Mouse (Mus musculus): ENCODE measurements around the gene Nme8. TPM values are rescaled to one million over a fixed set of nuclear protein-coding genes. Genes with fewer than 3 reads are reported as not detected.
A peak's percentile ranks its signal among the peaks of the same experiment; 100 is the strongest.

The Nme8 gene
- polyA plus RNA-seq, 1 experiment: not detected

GRCm38 (mm10) chr13:19640203-19640851 lies 57.3 kb downstream of the Nme8 start:
- DNase-seq (ENCODE audit: low spot score): no peak

DNA sequence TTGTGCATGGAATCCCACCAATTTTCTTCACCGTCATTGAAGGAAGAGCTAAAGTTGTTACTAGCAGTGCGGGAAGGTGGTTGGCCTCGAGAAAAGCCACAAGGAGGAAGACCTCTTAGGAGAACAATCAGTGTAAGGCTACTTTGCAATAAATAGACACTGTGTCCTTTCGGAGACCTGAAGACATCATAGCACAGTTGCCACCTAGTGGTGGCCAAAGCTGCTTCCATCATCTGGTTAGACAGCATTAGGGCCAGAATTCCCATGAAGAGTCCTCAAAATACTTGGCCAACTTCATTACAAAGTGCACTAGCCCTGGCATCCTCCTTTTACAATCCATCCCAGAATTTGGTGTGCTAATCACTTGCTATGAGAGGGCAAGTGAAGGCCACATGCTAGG lies 61.5 kb downstream of the Nme8 start:
- DNase-seq (ENCODE audit: low spot score): no peak

DNA sequence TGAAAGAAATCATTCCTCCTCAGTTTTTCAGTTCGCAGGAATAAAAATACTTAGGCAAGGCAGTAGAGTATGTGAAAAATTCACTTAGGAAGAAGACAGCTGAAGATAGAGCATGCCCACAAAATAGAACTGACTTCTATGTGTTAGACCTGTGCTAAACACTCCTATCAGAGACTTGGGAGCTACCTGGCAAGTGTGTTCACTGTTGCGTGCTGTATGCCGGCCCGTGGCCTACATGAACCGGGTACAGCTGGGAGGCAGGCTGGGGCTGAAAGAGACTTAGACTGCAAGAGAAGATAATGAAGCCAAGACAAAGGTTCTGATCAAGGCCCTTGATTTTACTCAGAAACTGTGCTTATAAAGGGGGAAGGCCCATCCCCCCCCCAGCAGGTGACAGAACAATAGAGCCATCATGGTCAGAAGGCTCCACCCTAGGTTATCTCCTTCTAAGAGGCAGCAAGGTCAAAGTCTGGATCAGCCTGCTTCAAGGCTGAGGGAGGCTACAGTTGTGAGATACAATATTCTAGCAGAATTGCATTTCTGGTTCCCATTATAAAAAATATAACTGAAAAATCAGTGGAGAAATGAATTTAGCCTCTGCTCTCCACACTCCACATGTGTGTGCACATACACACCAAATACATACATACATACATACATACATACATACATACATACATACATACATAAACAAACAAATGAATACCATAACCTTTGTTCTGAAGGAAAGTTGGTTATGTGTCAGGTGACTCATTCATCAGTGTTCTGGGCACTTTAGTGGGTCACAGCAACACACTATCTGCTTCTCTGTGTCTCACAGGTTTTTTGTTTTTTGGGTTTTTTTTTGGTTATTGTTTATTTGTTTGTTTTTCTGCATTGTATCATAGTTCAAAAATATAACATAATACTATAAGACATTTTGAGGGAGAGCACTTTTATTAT lies 66.6 kb downstream of the Nme8 start:
- DNase-seq (ENCODE audit: low spot score): no peak

DNA sequence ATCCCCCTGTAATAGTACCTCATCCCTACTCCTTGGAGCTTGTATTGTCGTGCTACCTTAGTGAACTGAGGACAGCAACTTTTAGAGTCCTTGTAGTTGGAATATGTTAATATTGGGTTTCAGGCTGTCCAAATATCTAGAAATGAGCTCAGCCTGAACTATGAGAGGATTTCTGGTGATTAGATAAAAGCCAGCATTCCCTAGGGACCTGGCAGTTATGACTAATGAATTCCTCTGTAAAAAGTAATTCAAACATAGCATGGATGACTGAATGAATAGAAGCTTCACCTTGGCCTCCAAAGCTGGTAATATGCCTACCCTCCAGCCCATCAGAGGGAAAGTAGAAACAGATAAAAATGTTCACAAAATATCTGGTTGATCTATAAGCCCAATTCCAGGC lies 71.1 kb downstream of the Nme8 start:
- no peak for DNase-seq (ENCODE audit: low spot score)

DNA sequence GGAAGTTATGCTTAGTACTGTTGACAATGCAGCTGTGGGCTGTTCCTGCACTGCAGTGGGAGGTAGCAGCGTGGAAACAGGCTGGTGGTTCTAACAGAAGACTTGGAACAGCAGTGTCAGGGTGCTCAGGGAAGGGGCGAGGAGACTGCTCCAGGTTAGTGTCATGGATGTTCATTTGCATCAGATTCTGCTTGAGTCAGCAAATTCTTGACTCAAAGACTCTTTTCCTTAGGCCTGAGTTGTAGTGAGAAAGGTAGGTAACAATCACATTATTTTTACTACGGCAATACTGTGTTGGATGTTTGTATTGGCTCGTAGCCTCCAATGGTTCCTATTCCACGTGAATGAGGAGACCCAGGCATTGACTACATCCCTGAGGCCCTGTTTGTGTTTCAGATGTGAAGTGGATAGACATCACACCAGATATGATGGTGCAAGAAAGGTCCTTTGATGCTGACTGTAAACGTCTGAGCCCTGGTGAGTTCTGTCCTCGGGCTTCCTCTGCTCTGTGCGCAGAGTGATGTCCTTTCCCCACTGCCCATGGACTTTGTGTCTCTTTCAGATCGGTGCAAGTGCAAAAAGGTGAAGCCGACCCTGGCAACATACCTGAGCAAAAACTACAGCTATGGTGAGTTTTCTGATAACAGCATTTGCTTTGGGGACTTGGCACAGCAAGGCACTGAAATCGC lies 72.8 kb downstream of the Nme8 start:
- no peak for DNase-seq (ENCODE audit: low spot score)

DNA sequence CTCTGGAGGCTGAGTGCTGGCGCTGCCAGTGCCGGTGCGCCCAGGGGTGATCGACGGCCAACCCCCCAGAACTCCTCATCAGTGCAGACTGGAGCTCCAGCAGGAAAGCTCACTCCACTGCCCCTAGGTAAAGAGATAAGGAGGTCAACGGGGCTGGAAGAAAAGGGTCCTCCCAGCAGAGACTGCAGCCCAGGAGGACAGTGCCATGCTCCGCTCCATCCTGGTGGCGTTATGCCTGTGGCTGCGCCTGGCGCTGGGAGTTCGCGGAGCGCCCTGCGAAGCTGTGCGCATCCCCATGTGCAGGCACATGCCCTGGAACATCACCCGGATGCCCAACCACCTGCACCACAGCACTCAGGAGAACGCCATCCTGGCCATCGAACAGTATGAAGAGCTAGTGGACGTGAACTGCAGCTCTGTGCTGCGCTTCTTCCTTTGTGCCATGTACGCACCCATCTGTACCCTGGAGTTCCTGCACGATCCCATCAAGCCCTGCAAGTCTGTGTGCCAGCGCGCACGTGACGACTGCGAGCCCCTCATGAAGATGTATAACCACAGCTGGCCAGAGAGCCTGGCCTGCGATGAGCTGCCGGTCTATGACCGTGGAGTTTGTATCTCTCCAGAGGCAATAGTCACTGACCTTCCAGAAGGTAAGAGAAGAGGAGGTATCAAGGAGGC lies 74.2 kb downstream of the Nme8 start:
- no peak for DNase-seq (ENCODE audit: low spot score)

GRCm38 (mm10) chr13:19622573-19623227 lies 74.9 kb downstream of the Nme8 start, which contains the start of gene Sfrp4:
Gene Sfrp4, plus strand, starts transcription at chr13:19623104.
- no peak for DNase-seq (ENCODE audit: low spot score)

DNA sequence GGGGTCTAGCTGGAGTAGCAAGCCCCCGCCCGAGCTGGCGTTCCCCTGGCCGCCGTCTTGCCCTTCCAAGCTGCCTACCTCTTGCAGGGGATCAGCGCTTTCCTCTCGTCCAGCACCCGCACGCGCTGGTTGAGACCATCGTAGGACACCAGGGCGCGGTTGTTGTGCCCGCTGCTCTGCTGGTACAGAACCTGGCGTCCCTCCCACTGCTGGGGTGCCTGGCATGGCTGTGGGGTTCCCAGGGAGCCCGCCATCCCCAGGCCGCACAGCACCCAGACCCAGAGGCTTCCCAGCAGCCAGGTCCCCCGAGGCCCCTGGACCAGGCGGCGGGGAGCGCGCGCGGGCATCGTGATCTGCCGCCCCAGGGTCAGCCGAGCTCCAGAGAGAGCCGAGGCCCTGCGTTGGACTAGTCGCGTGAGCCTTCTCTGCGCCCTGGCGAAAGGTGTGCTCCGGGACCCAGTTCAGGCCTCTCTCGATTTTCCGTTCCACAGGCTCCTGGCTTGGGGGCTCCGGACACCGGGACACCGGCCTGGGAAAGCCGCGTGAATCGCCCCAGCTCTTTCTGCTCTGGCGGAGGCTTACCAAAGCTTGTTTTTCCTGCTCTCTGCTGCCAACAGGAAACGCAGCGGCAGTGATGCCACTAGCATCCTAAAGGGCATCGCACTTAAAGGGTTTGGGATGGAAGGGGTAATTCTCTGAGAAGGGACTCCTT lies 78.2 kb downstream of the Nme8 start, which contains the start of gene Epdr1:
Gene Epdr1 (minus strand): TSS at position 712 of the 712 bp plus-strand sequence.
- peak; percentile 33 for DNase-seq (ENCODE audit: low spot score)

DNA sequence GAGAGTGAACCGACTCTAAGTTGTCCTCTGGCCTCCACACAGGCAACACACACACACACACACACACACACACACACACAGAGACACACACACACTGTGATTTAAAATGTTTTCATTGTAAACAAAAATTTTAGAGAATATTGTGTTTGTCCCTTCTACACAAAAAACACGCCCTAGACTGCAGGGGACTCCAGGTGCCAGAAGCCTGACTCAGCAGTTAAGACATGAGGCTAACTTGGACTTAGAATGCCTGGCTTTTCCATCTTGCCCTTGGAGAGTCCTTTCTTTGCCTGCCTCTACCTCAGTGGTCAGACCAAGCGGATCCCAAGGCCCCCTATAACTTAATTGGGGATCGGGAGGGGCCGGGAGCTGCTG lies 78.8 kb downstream of the Nme8 start:
- DNase-seq (ENCODE audit: low spot score): no peak

GRCm38 (mm10) chr13:19618081-19618480 lies 79.5 kb downstream of the Nme8 start:
- DNase-seq (ENCODE audit: low spot score): no peak

DNA sequence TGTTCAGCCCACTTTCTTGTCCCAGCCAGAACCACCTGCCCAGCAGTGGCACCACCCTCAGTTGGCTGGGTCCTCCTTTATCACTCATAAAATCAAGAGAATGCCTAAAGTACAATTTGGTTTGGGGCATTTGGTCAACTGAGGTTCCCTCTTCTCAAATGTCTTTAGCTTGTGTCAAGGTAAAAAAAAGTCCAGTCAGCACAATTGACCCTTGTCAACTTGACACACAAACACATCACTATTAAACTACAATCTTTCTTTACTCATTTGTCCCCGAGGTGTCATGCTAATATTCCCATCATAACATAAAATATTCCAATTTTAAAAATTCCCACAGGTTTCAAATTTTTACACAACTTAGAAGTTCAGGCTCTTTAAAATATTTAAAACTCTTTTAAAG lies 83.3 kb downstream of the Nme8 start:
- DNase-seq (ENCODE audit: low spot score): no peak

DNA sequence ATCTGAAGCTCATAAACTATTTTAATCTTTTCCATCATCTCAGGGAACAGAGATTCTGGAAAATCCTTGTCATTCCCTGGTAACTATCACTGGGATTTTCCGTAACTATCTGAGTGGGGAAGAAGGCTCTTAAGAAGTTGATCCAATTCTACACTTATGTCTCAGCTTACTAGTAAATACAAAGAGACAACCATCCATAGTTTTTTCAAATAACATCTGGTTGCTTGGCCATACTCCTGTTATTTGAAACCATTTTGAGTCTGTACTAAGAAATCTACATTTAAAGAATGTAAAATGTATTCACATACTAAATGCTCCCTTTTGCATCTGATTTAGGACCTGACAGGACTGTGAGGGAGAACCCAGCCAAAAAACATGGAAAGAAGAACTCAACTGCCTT lies 84.2 kb downstream of the Nme8 start:
- no peak for DNase-seq (ENCODE audit: low spot score)

GRCm38 (mm10) chr13:19612963-19613362 lies 84.6 kb downstream of the Nme8 start:
- DNase-seq (ENCODE audit: low spot score): no peak

- no peak for DNase-seq (ENCODE audit: low spot score)
Measured at GRCm38 (mm10) chr13:19612348-19612747, 85.2 kb downstream of the Nme8 start.

DNA sequence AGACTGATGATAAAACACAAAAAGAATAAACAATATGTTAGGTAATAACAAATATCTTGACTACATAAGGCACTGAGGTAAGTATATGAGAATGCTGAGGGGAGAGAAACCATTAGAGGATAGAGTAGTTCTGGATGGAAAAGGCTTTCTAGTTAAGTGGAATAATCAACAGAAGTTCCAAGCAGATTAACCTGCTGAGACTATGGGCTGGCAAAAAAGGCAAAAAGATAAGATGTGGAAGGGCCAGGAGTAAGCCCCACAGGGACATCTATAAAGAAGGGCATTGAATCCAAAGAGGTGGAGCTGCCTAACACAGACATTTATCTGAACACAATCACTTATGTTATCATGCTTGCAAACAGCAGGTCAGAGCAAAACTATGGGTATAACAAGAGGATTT lies 89.5 kb downstream of the Nme8 start:
- no peak for DNase-seq (ENCODE audit: low spot score)

- DNase-seq (ENCODE audit: low spot score): no peak
Measured at GRCm38 (mm10) chr13:19604916-19605315, 92.7 kb downstream of the Nme8 start.

DNA sequence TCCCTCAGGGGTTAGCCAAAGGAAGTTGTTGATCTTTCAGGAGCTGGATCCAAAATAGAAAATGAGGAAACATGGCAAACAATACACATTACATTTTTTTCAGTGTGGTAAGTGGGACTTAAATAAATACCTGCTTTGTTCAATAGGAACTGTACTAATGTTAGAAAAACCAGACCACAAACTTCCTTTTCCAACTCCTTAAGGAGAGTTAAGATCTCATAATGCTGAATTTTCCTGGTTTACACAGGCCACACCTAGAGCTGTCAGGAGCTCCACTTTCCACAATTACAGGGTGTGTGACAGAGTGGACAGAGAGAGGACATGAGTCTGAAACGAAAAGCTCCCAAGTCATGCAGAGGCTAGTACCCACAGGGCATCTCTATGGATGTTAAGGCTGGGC lies 93.9 kb downstream of the Nme8 start:
- DNase-seq (ENCODE audit: low spot score): no peak

GRCm38 (mm10) chr13:19602531-19602930 lies 95.1 kb downstream of the Nme8 start:
- no peak for DNase-seq (ENCODE audit: low spot score)

DNA sequence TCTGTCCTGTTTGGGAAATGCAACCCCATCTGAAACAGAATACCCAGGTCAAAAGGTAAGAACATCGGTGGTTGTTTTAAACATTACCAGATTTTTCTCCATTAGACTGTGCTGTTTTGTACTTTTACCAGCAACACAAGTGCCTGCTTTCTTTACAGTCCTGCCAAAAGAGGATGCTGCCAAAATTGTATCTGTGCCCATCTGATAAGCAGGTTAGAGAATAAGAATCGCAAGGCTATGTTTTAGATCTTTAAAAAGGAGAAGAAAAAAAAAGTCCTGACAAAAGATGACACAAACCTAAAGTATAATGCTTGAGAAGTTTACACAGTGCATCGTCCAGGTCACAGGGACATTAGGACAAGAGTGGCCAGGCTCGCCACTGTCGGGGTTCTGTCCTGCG lies 98.4 kb downstream of the Nme8 start:
- DNase-seq (ENCODE audit: low spot score): no peak

GRCm38 (mm10) chr13:19595141-19595540 lies 102.5 kb downstream of the Nme8 start:
- no peak for DNase-seq (ENCODE audit: low spot score)

Data from urinary bladder, adult 2 months (tissue).